Mouse (Mus musculus) olfactory bulb, adult 2 months (tissue): ENCODE results near the gene Lcp2.

ENCODE experiments used
- CTCF ChIP-seq: fragments of 200-500 bp; IDR thresholded peaks from 2 replicates; pipeline ENCODE4 v1.5.1; 2012; ENCODE audit warnings: low read depth, mild to moderate bottlenecking, low read length, moderate library complexity; ENCODE audit not compliant: insufficient read depth
- POLR2A ChIP-seq: fragments of 200-500 bp; IDR thresholded peaks from 2 replicates; pipeline ENCODE4 v1.6.1; 2012; ENCODE audit warnings: mild to moderate bottlenecking, low read depth, low read length, moderate library complexity; ENCODE audit not compliant: insufficient read depth

DNA sequence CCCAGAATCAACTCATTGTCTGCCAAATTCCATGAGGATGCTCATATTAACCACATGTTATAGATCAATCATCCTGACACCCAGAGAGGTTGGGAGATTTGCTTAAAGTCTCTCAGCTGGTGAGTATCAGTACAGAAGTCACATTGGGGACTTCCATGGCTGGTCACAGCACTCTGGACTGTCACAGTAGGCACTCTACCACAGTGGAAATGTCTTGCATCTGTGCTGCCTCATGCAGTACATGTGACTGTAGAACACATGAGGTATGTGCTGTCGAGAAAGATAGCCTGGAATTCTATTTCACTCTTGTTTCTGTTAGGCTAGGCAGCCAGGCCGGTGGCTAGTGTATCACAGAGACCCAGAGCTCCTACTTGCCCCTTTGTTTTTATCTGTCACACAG lies 11.9 kb upstream of the Lcp2 start:
- no peak for TF ChIP-seq CTCF
- TF ChIP-seq POLR2A, result no peak
